Mouse (Mus musculus): Measurements from ENCODE around the gene F2r.

GRCm38 (mm10) chr13:95595411-95595810, 22.9 kb downstream of the F2r start:
- TF ChIP-seq POLR2A (IDR thresholded peaks at IDR 0.05; ENCODE audit: borderline replicate concordance, extremely low read depth, low read depth, low read length) = no peak
- no peak for TF ChIP-seq CTCF (IDR thresholded peaks at IDR 0.05; ENCODE audit: insufficient read depth, low read length)
